Mouse (Mus musculus) E14TG2a.4 (cell line): ENCODE results near the gene Retreg3.

ENCODE experiments used
- H3K27me3 ChIP-seq: 2 replicates; pipeline ENCODE4 v1.6.1; 2014; ENCODE audit warnings: low read length, control low read depth; ENCODE audit not compliant: insufficient read depth
- H3K36me3 ChIP-seq: 2 replicates; pipeline ENCODE4 v1.6.1; 2014; ENCODE audit warnings: low read length, control low read depth; ENCODE audit not compliant: insufficient read depth
- H3K4me1 ChIP-seq: replicated peaks from 2 replicates; pipeline ENCODE4 v1.6.1; 2014; ENCODE audit warnings: low read depth, low read length, control low read depth
- H3K4me3 ChIP-seq: replicated peaks from 2 replicates; pipeline ENCODE4 v1.5.1; 2014; ENCODE audit warnings: mild to moderate bottlenecking, low read length
- H3K9me3 ChIP-seq: 2 replicates; pipeline ENCODE4 v1.6.1; 2014; ENCODE audit warnings: low read length, control low read depth
- CTCF ChIP-seq: conservative IDR thresholded peaks from 2 replicates; pipeline ENCODE4 v1.5.1; 2014; ENCODE audit warnings: low read length
- NANOG ChIP-seq: IDR thresholded peaks from 2 replicates; pipeline ENCODE4 v1.6.1; 2014; ENCODE audit warnings: borderline replicate concordance, low read length, mixed read lengths
- POU5F1 ChIP-seq: IDR thresholded peaks from 2 replicates; pipeline ENCODE4 v1.6.1; 2014; ENCODE audit warnings: low read length, borderline replicate concordance

The Retreg3 gene

DNA sequence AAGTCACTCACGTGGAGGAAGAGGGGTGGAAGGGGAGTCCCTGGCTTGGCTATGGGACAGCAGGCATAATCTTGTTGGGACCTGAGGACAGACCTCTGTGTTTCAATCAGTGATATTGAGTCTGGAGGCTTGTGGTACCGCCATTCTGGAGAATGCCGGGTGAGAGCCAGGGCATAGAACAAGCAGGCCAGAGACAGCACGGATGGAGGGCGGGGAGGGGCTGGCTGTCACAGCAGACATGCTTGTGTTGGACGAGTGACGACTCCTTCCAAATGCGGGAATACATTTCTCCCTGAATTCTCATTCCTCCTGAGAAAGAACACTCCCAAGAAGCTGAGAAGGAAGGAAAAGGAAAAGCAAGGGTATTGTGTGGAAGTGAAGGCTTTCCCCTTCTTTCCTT, 68.1 kb downstream of the Retreg3 start:
- peaks cover 4% of the 10 kb centered on the region for H3K9me3 ChIP-seq
- H3K36me3 ChIP-seq, result peaks cover 19% of the 10 kb centered on the region
- H3K4me1 ChIP-seq, result peaks cover 36% of the 10 kb centered on the region
- H3K27me3 ChIP-seq, result no peaks in the 10 kb centered on the region
- no peak overlapping the region for H3K4me3 ChIP-seq
- TF ChIP-seq NANOG (no peak), CTCF (no peak), POU5F1 (no peak)

DNA sequence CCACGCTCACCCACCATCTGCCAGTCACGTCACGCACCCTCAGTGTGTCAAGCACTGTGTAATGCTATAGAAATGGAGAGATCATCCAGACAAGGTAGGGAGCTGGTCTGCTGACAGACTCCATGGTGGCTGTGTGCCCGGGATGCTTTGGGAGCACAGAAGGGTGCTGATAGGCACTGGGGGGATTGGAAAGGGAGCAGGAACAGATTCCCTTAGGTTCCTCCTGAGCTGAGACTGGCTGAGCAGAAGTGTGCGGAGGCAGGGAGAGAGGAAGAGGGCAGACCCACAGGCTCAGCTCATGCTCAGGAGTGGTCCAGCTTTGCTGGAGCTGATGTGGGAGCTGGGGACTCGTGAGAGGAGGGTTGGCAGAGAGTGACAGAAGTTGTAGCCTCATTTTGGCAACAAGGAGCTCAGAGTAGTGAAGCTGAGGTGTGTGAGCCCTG, 68.6 kb downstream of the Retreg3 start:
- no peak for TF ChIP-seq NANOG
- no peak overlapping the region for H3K4me3 ChIP-seq
- peaks cover 4% of the 10 kb centered on the region for H3K9me3 ChIP-seq
- no peaks in the 10 kb centered on the region for H3K27me3 ChIP-seq
- peaks cover 21% of the 10 kb centered on the region for H3K36me3 ChIP-seq
- H3K4me1 ChIP-seq, result peaks cover 36% of the 10 kb centered on the region

GRCm38 (mm10) chr11:101050359-101050758, 69.3 kb downstream of the Retreg3 start:
- Histone ChIP-seq H3K4me1 (peaks cover 31% of the 10 kb centered on the region), H3K9me3 (peaks cover 4% of the 10 kb centered on the region), H3K27me3 (no peaks in the 10 kb centered on the region), H3K36me3 (peaks cover 28% of the 10 kb centered on the region), H3K4me3 (no peak overlapping the region)
- TF ChIP-seq POU5F1 (no peak), NANOG (no peak), CTCF (no peak)

GRCm38 (mm10) chr11:101047502-101047901, 72.2 kb downstream of the Retreg3 start:
- Histone ChIP-seq H3K9me3 (no peaks in the 10 kb centered on the region), H3K4me1 (peaks cover 13% of the 10 kb centered on the region), H3K4me3 (no peak overlapping the region), H3K27me3 (no peaks in the 10 kb centered on the region), H3K36me3 (peaks cover 56% of the 10 kb centered on the region)
- no peak for TF ChIP-seq POU5F1
- TF ChIP-seq CTCF, result no peak
- TF ChIP-seq NANOG, result no peak

- Histone ChIP-seq H3K4me3 (no peak overlapping the region), H3K4me1 (peaks cover 13% of the 10 kb centered on the region), H3K9me3 (no peaks in the 10 kb centered on the region), H3K36me3 (peaks cover 63% of the 10 kb centered on the region), H3K27me3 (no peaks in the 10 kb centered on the region)
- no peak for TF ChIP-seq CTCF
- TF ChIP-seq NANOG, result no peak
- no peak for TF ChIP-seq POU5F1
These were observed 73.3 kb downstream of the Retreg3 start for GRCm38 (mm10) chr11:101046440-101046839.
